Mouse (Mus musculus) thymus, adult 2 months (tissue): ENCODE data around the gene Kiz. TPM values are rescaled to one million over a fixed set of nuclear protein-coding genes. Genes with fewer than 3 reads are reported as not detected.

Source experiments
- DNase-seq: peaks from one replicate; pipeline ENCODE4 v3.0.0; 2021
- H3K27ac ChIP-seq: fragments of 200-500 bp; 2 replicates; pipeline ENCODE4 v1.5.1; 2012; ENCODE audit warnings: low read length, control low read depth; ENCODE audit not compliant: control insufficient read depth, insufficient read depth
- H3K27me3 ChIP-seq: fragments of 200-500 bp; 2 replicates; pipeline ENCODE4 v1.6.1; 2012; ENCODE audit warnings: mild to moderate bottlenecking, low read length, moderate library complexity, mixed read lengths; ENCODE audit not compliant: control insufficient read depth, insufficient read depth
- H3K36me3 ChIP-seq: fragments of 200-500 bp; 2 replicates; pipeline ENCODE4 v1.6.1; 2012; ENCODE audit warnings: mild to moderate bottlenecking, low read length, moderate library complexity; ENCODE audit not compliant: control insufficient read depth, insufficient read depth
- H3K4me1 ChIP-seq: fragments of 200-500 bp; replicated peaks from 2 replicates; pipeline ENCODE4 v1.6.1; 2012; ENCODE audit warnings: low read length; ENCODE audit not compliant: control insufficient read depth, insufficient read depth
- H3K4me3 ChIP-seq: fragments of 200-500 bp; 2 replicates; pipeline ENCODE4 v1.5.1; 2012; ENCODE audit warnings: mild to moderate bottlenecking, low read length, control low read depth, moderate library complexity; ENCODE audit not compliant: control insufficient read depth, insufficient read depth
- CTCF ChIP-seq: fragments of 200-500 bp; IDR thresholded peaks from 2 replicates; pipeline ENCODE4 v1.5.1; 2012; ENCODE audit warnings: mild to moderate bottlenecking, control low read depth, low read length, moderate library complexity, borderline replicate concordance; ENCODE audit not compliant: control insufficient read depth, poor library complexity, insufficient read depth; ENCODE audit errors: extremely low read depth
- POLR2A ChIP-seq: fragments of 200-500 bp; IDR thresholded peaks from 2 replicates; pipeline ENCODE4 v1.6.1; 2012; ENCODE audit warnings: mild to moderate bottlenecking, low read length, control low read depth, moderate library complexity; ENCODE audit not compliant: control insufficient read depth, poor library complexity, insufficient read depth; ENCODE audit errors: extremely low read depth
- WGBS: fragments of 180-500 bp; shearing (Covaris S2); methylation state at CpG from one replicate; pipeline ENCODE4 v1.1.7; 2018; 5-methylcytosine and 5-hydroxymethylcytosine counted together
- polyA plus RNA-seq: library from polyadenylated mRNA; depleted of rRNA; stranded (reverse); fragments of >200 nt; gene quantifications from 2 replicates; pipeline ENCODE4 v1.2.3, GENCODE M21; 2012

The Kiz gene
- polyA plus RNA-seq, 1 experiment: 3.7 TPM

- WGBS: 98% methylated on average over 1 of the region's 1 CpGs
- H3K4me1 ChIP-seq: no peaks in the 10 kb centered on the region; the same call in 1 of the 2 replicates
- no peaks in the 10 kb centered on the region for H3K36me3 ChIP-seq
- no peak overlapping the region for H3K27ac ChIP-seq
- H3K27me3 ChIP-seq: no peaks in the 10 kb centered on the region
- DNase-seq: no peak
- no peak for TF ChIP-seq CTCF
- TF ChIP-seq POLR2A: no peak
- H3K4me3 ChIP-seq: no peak overlapping the region
Measured at GRCm38 (mm10) chr2:146925296-146925695, 69.6 kb downstream of the Kiz start.

GRCm38 (mm10) chr2:146925846-146926245, 70.2 kb downstream of the Kiz start:
- DNase-seq: no peak
- no peak for TF ChIP-seq POLR2A
- TF ChIP-seq CTCF: no peak
- WGBS: 94% methylated on average over 4 of the region's 4 CpGs
- H3K4me3 ChIP-seq: no peak overlapping the region
- no peak overlapping the region for H3K27ac ChIP-seq
- H3K36me3 ChIP-seq: no peaks in the 10 kb centered on the region
- no peaks in the 10 kb centered on the region for H3K4me1 ChIP-seq
- no peaks in the 10 kb centered on the region for H3K27me3 ChIP-seq

DNA sequence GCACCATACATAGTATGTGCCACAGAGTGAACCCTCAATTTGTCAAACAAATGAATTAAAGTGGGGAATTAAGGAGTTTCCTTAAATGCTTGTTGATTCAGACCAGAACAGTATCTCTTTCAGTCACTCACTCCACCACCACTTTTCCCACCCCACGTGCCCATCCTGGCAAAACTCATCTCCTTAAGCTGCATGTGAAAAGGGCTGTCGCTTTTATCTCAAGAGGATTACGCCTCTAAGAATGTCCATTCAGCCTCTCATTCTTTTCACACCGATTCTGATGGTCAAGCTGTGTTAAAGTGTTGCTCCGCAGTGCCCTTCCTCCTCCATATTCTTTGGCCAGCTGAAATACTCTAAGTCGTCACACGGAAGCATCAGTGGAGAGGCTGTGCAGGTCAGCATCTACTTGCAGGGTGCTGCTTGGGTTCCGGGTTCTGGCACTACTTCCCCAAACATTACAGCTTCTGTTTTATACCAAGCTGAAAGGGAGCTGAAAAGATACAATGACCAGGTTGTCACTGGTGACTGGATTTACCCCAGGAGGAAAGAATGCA, 92.6 kb downstream of the Kiz start:
- DNase-seq: no peak
- Histone ChIP-seq H3K4me1 (no peaks in the 10 kb centered on the region), H3K27ac (no peak overlapping the region), H3K4me3 (no peak overlapping the region), H3K27me3 (no peaks in the 10 kb centered on the region), H3K36me3 (no peaks in the 10 kb centered on the region)
- WGBS: 86% methylated on average over 8 of the region's 8 CpGs
- TF ChIP-seq POLR2A: no peak
- no peak for TF ChIP-seq CTCF

DNA sequence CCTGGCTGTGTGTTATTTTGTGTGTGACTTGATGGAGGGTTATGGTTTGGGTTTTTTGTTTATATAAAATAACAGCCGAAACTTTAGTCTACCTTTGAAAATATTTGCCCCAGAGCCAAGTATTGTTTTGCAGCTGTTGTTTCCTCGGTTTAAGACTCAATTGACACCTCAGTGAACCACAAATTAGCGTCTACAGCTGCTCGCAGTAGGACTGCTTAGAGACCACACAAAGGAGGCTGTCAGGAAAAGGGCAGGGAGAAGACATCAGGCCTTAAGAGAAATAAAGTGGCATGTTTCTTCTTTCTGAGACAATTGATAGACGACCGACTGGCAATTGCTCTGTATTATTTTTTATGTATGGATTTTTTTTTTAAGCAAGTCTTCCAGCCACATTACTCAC, 100.7 kb downstream of the Kiz start:
- Histone ChIP-seq H3K36me3 (no peaks in the 10 kb centered on the region), H3K27ac (no peak overlapping the region), H3K27me3 (no peaks in the 10 kb centered on the region), H3K4me3 (no peak overlapping the region), H3K4me1 (no peaks in the 10 kb centered on the region)
- DNase-seq: no peak
- 96% methylated on average over 6 of the region's 6 CpGs for WGBS
- TF ChIP-seq POLR2A (no peak), CTCF (no peak)

DNA sequence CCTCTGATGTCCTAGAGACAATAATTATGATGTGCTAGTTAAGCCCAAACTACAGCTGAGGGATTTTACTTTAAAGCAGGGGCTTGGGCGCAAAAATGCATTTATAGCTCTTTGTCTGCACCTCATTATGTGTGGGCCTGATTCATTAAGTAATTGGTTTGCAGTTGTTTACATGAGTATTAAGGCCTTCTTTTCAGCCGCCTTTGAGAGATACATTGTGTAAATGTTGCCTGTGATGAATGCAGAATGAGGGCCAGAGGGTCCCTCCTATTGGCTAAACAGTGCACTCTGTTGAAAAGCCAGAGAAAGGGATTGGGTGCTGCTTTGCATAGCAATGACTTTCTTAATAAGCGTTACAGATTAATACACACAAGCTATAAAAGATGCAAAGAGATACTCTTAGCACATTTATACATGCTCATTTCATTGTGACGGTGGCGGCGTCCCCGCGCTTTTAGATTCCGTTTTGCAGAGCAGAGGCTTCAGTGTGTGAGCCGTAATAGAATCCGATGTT, 102.8 kb downstream of the Kiz start:
- Histone ChIP-seq H3K4me3 (no peak overlapping the region), H3K4me1 (no peaks in the 10 kb centered on the region), H3K27ac (no peak overlapping the region), H3K36me3 (no peaks in the 10 kb centered on the region), H3K27me3 (no peaks in the 10 kb centered on the region)
- DNase-seq: no peak
- TF ChIP-seq CTCF (no peak), POLR2A (no peak)
- 93% methylated on average over 11 of the region's 11 CpGs for WGBS

DNA sequence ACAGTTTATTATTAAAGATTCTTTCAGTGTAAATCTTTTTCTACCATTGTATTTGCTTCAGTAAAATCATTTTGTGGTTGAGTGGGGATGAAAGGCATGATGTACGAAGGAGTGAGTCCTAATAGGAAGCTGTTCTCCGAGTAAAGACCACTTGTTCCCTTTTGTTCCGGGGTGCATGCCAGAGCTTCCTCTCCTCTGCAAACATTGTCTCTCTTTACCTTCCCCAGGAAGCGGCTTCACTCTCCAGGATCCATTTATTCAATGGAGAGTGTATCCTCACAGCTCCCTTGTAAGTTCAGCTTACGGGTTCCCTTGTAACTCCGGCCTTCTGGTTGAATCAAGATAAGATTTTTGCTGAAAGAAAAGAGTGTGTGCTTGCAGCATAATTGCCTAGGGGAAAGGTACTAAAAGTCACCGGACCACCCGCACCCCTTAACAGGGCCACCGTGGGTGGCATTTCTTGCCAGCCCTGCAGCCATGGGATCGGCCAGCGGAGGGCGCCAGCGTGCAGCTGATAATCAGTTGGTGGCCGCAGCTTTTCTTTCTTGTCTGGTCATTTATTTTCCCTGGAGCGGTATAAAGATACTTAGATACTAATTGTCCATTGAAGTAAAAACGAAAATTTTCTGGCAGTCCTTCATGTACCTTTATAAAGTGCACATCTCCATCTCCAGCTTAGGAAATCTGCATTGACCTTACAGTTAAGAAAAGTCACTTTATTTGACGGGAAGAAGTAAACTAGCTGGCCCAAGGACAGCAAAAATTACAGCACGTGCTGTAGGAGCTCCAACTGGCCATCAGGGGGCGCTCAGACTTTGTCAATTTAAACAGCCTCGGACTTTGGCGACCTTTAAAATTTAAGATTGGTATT, 103.5 kb downstream of the Kiz start:
- no peak overlapping the region for H3K4me3 ChIP-seq
- H3K36me3 ChIP-seq: no peaks in the 10 kb centered on the region
- WGBS: 19% methylated on average over 21 of the region's 21 CpGs
- H3K4me1 ChIP-seq: no peaks in the 10 kb centered on the region
- TF ChIP-seq POLR2A: no peak
- peak; percentile 81; the same call in 1 of the 2 replicates for TF ChIP-seq CTCF
- no peak overlapping the region for H3K27ac ChIP-seq
- peak; percentile 71 for DNase-seq
- no peaks in the 10 kb centered on the region for H3K27me3 ChIP-seq

DNA sequence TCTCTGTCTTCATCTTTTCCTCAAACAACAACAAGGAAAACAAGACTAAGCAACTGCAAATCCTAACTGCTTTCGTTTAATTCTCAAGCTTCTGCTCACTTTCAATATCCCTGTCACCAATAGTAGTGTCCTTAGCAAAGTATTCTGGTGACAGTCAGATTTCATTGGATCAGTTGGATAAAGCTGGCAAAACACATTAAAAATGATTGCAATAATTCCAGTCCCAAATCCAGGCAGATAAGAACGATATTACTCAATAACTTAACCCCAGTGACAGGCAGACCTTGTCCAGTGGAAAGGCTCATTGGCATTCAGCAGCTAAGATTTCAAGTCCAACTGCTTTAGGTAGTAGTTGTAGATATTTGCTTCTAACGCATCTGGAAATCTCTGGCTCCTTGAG, 119.4 kb downstream of the Kiz start:
- no peaks in the 10 kb centered on the region for H3K36me3 ChIP-seq
- H3K27ac ChIP-seq: no peak overlapping the region
- no peaks in the 10 kb centered on the region for H3K27me3 ChIP-seq
- 89% methylated on average over 3 of the region's 3 CpGs for WGBS
- no peak for DNase-seq
- no peak overlapping the region for H3K4me3 ChIP-seq
- no peaks in the 10 kb centered on the region for H3K4me1 ChIP-seq
- no peak for TF ChIP-seq POLR2A
